Comparison of ENCODE assay signal across 8 mouse cellular contexts in the genomic region with DNA sequence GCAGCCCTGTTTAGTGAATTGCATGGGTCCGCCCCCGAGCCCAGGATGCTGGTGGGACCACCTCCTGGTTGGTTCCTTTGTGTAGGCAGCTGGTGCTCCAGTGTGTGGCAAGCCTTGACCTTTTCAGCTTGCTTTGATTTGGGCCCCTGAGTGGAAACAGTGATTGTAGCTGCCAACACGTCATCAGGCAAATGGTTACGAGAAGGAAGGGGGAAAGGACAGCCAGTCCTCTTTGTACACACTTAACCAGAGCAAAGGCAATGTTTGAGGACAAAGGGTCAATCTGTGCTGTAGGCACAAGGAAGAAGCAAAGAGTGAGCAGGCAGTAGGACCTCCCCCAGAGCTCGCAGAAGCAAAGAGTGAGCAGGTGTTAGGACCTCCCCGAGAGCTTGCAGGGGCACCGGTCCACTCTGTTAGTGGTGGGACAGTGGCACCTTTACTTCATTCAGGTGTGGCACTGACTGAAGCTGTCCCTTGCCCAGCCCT.
A peak's percentile ranks its signal among the peaks of the same experiment; 100 is the strongest.
DNase-seq lines count a peak whose midpoint lies in the region; ATAC-seq and TF ChIP-seq lines count a peak whose summit lies in the region.

No protein-coding gene starts in this region.

- no peaks in the 10 kb centered on the region; the same call in 1 of the 2 replicates for H3K27me3 ChIP-seq in heart, embryonic 11.5 days (ENCODE audit: control insufficient read depth, insufficient read depth, low read length)
- peaks cover 34% of the 10 kb centered on the region; the same call in 1 of the 2 replicates for H3K27me3 ChIP-seq in heart, embryonic 10.5 days (ENCODE audit: insufficient read depth, poor library complexity, severe bottlenecking)
- H3K27me3 ChIP-seq in forebrain, postnatal 0 days (ENCODE audit: insufficient read depth, low read length): no peaks in the 10 kb centered on the region

- 0 out of 2 replicates have a peak, but pooled peaks have one; percentile 31 for ATAC-seq in heart, embryonic 11.5 days (replicated peaks; ENCODE audit: insufficient number of reproducible peaks, low FRiP score, low TSS enrichment)
- peak; percentile 80 for ATAC-seq in forebrain, postnatal 0 days

- peaks cover 5% of the 10 kb centered on the region; the same call in 1 of the 2 replicates for H3K4me1 ChIP-seq in heart, embryonic 11.5 days (ENCODE audit: control insufficient read depth, insufficient read depth, low read length)
- peaks cover 15% of the 10 kb centered on the region for H3K4me1 ChIP-seq in heart, embryonic 10.5 days
- H3K4me1 ChIP-seq in forebrain, postnatal 0 days (ENCODE audit: insufficient read depth): 0 out of 2 replicates have a peak, but pooled peaks cover 3% of the 10 kb centered on the region
- peaks cover 4% of the 10 kb centered on the region; the same call in 1 of the 2 replicates for H3K4me1 ChIP-seq in lung, adult 2 months (ENCODE audit: control insufficient read depth, insufficient read depth, low read length)

- H3K9ac ChIP-seq in heart, embryonic 11.5 days (ENCODE audit: low read depth, low read length): no peak overlapping the region
- H3K9ac ChIP-seq in forebrain, postnatal 0 days: no peak overlapping the region

- TF ChIP-seq CTCF in forebrain, postnatal 0 days (IDR thresholded peaks at IDR 0.05; ENCODE audit: low read depth): no peak
- TF ChIP-seq CTCF in lung, adult 2 months (IDR thresholded peaks at IDR 0.05; ENCODE audit: insufficient read depth, low read length): no peak

- 41% methylated on average over 7 of the region's 7 CpGs for WGBS in heart, embryonic 11.5 days (ENCODE audit: insufficient replicate concordance)
- 54% methylated on average over 7 of the region's 7 CpGs for WGBS in heart, embryonic 10.5 days
- 32% methylated on average over 7 of the region's 7 CpGs for WGBS in forebrain, postnatal 0 days
- 30% methylated on average over 7 of the region's 7 CpGs for WGBS in lung, adult 2 months

- no peak overlapping the region for H3K27ac ChIP-seq in heart, embryonic 11.5 days (ENCODE audit: low read depth, low read length)
- H3K27ac ChIP-seq in heart, embryonic 10.5 days: no peak overlapping the region
- H3K27ac ChIP-seq in forebrain, postnatal 0 days (ENCODE audit: low read depth, low read length): no peak overlapping the region

- no peak for TF ChIP-seq POLR2A in lung, adult 2 months (IDR thresholded peaks at IDR 0.05; ENCODE audit: borderline replicate concordance, extremely low read depth, low read depth, low read length)

- DNase-seq in heart, embryonic 10.5 days (ENCODE audit: low spot score): no peak
- peak; percentile 4 for DNase-seq in ZHBTc4 (ENCODE audit: low read depth, low spot score)
- DNase-seq in forebrain, postnatal 0 days: peak; percentile 44
- peak; percentile 31 for DNase-seq in lung, adult 2 months
- DNase-seq in frontal cortex, postnatal 36 days (ENCODE audit: low spot score in 2 of 2): no peak
- no peak for DNase-seq in urinary bladder, postnatal 36 days (ENCODE audit: low spot score in 2 of 2)
- DNase-seq in thymus, postnatal 4 days: no peak

- H3K9me3 ChIP-seq in heart, embryonic 11.5 days (replicated peaks; ENCODE audit: control insufficient read depth, low read length): no peaks in the 10 kb centered on the region
- no peaks in the 10 kb centered on the region for H3K9me3 ChIP-seq in heart, embryonic 10.5 days
- H3K9me3 ChIP-seq in forebrain, postnatal 0 days (ENCODE audit: low read length): no peaks in the 10 kb centered on the region

- no peaks in the 10 kb centered on the region for H3K36me3 ChIP-seq in heart, embryonic 11.5 days (ENCODE audit: control insufficient read depth, insufficient read depth, low read length)
- no peaks in the 10 kb centered on the region for H3K36me3 ChIP-seq in heart, embryonic 10.5 days
- H3K36me3 ChIP-seq in forebrain, postnatal 0 days (ENCODE audit: insufficient read depth): no peaks in the 10 kb centered on the region

- no peak overlapping the region for H3K4me2 ChIP-seq in heart, embryonic 11.5 days
- no peak overlapping the region for H3K4me2 ChIP-seq in forebrain, postnatal 0 days (ENCODE audit: low read depth)

- H3K4me3 ChIP-seq in heart, embryonic 11.5 days (ENCODE audit: low read depth, low read length): no peak overlapping the region
- H3K4me3 ChIP-seq in heart, embryonic 10.5 days: no peak overlapping the region
- H3K4me3 ChIP-seq in forebrain, postnatal 0 days (ENCODE audit: low read depth, low read length): no peak overlapping the region
- H3K4me3 ChIP-seq in lung, adult 2 months (replicated peaks; ENCODE audit: extremely low read depth, low read depth, low read length): no peak overlapping the region

Comparison
In these comparisons a context has a peak if more than half of its experiments do, and no peak if none do; other contexts are left out.
1. DNase-seq: peak in ZHBTc4 (single experiment), forebrain, postnatal 0 days (single experiment) and lung, adult 2 months (single experiment); none in heart, embryonic 10.5 days (single experiment), frontal cortex, postnatal 36 days (0 of 2), urinary bladder, postnatal 36 days (0 of 2) and thymus, postnatal 4 days (single experiment).